Mouse (Mus musculus) heart, embryonic 14.5 days (tissue): ENCODE measurements around the gene Mad2l2. TPM values are rescaled to one million over a fixed set of nuclear protein-coding genes. Genes with fewer than 3 reads are reported as not detected.
A peak's percentile ranks its signal among the peaks of the same experiment; 100 is the strongest.

ENCODE experiments used
- ATAC-seq: fragments of 200-750 bp; cut with Nextera tagmentation; 2 replicates; pipeline ENCODE4 v1.8.0; 2017; ENCODE audit warnings: low read depth, moderate TSS enrichment; ENCODE audit not compliant: insufficient number of reproducible peaks, insufficient read depth, low FRiP score
- H3K27ac ChIP-seq, 2 experiments: fragments of 200-500 bp in 1 of 2; fragments of 300-500 bp in 1 of 2; sonication (generic) in 1 of 2; replicated peaks in 1 of 2; 2 replicates each; pipeline ENCODE4 v1.5.1; 2012 to 2014; ENCODE audit warnings: low read depth in 2 of 2, low read length in 2 of 2, control low read depth in 1 of 2, mild to moderate bottlenecking in 1 of 2, mixed read lengths in 1 of 2; ENCODE audit not compliant: control insufficient read depth in 1 of 2, insufficient read depth in 1 of 2
- H3K27me3 ChIP-seq: fragments of 300-500 bp; sonication (generic); 2 replicates; pipeline ENCODE4 v1.6.1; 2014; ENCODE audit warnings: mild to moderate bottlenecking, low read length, control low read depth; ENCODE audit not compliant: control insufficient read depth, insufficient read depth
- H3K36me3 ChIP-seq: fragments of 300-500 bp; sonication (generic); 2 replicates; pipeline ENCODE4 v1.6.1; 2014; ENCODE audit warnings: mild to moderate bottlenecking, control low read depth, low read length, mixed read lengths; ENCODE audit not compliant: control insufficient read depth, insufficient read depth
- H3K4me1 ChIP-seq, 2 experiments: fragments of 200-500 bp in 1 of 2; fragments of 300-500 bp in 1 of 2; sonication (generic) in 1 of 2; 2 replicates each; pipeline ENCODE4 v1.6.1; 2012 to 2014; ENCODE audit warnings: low read length in 2 of 2, control low read depth in 1 of 2, mixed read lengths in 1 of 2; ENCODE audit not compliant: control insufficient read depth in 2 of 2, insufficient read depth in 2 of 2
- H3K4me2 ChIP-seq: fragments of 300-500 bp; sonication (generic); 2 replicates; pipeline ENCODE4 v1.6.1; 2014; ENCODE audit warnings: mild to moderate bottlenecking, low read length
- H3K4me3 ChIP-seq, 2 experiments: fragments of 200-500 bp in 1 of 2; fragments of 300-500 bp in 1 of 2; sonication (generic) in 1 of 2; 2 replicates each; pipeline ENCODE4 v1.5.1; 2012 to 2014; ENCODE audit warnings: low read length in 2 of 2, mild to moderate bottlenecking in 2 of 2, control low read depth in 1 of 2, low read depth in 1 of 2, moderate library complexity in 1 of 2; ENCODE audit not compliant: control insufficient read depth in 1 of 2, insufficient read depth in 1 of 2
- H3K9ac ChIP-seq: fragments of 300-500 bp; sonication (generic); 2 replicates; pipeline ENCODE4 v1.6.1; 2014; ENCODE audit warnings: mild to moderate bottlenecking, low read length
- H3K9me3 ChIP-seq: fragments of 300-500 bp; sonication (generic); 2 replicates; pipeline ENCODE4 v1.6.1; 2016; ENCODE audit warnings: low read length, control low read depth; ENCODE audit not compliant: control insufficient read depth
- WGBS: fragments of 180-500 bp; shearing (Covaris S2); extraction: QIAGEN DNeasy Blood & Tissue Kit; methylation state at CpG from one replicate; pipeline ENCODE4 v1.1.7; 2014; 5-methylcytosine and 5-hydroxymethylcytosine counted together
- polyA plus RNA-seq: library from polyadenylated mRNA; unstranded; fragments of >200 nt; fragmentation: Nextera tagmentation; extraction: Ambion mirVana; gene quantifications from 2 replicates; pipeline ENCODE4 v1.2.1, GENCODE M21; 2014

The Mad2l2 gene
- polyA plus RNA-seq, 1 experiment from 2014 or later = 40.9 TPM

GRCm38 (mm10) chr4:148166431-148166830 is 36.2 kb downstream of the Mad2l2 start:
- 5% methylated on average over 10 of the region's 10 CpGs for WGBS
- H3K36me3 ChIP-seq = no peaks in the 10 kb centered on the region
- peak overlapping the region; percentile 37; the same call in 1 of the 2 replicates for H3K4me2 ChIP-seq
- no peaks in the 10 kb centered on the region for H3K9me3 ChIP-seq
- H3K4me3 ChIP-seq = no peak overlapping the region
- H3K9ac ChIP-seq = no peak overlapping the region
- peaks cover 3 to 4% of the 10 kb centered on the region in 2 experiments; a peak in 1 of 4 replicates for H3K4me1 ChIP-seq
- ATAC-seq = no peak
- peaks cover 80% of the 10 kb centered on the region for H3K27me3 ChIP-seq
- H3K27ac ChIP-seq = no peak overlapping the region

GRCm38 (mm10) chr4:148166986-148167385 is 36.8 kb downstream of the Mad2l2 start:
- peaks cover 3 to 4% of the 10 kb centered on the region in 2 experiments; a peak in 1 of 4 replicates for H3K4me1 ChIP-seq
- H3K4me2 ChIP-seq = peak overlapping the region; percentile 37; the same call in 1 of the 2 replicates
- H3K9me3 ChIP-seq = no peaks in the 10 kb centered on the region
- H3K27ac ChIP-seq = no peak overlapping the region
- no peak overlapping the region for H3K4me3 ChIP-seq
- no peaks in the 10 kb centered on the region for H3K36me3 ChIP-seq
- peaks cover 80% of the 10 kb centered on the region for H3K27me3 ChIP-seq
- WGBS = 28% methylated on average over 4 of the region's 4 CpGs
- no peak overlapping the region for H3K9ac ChIP-seq
- ATAC-seq = no peak; the same call in 1 of the 2 replicates

GRCm38 (mm10) chr4:148168287-148168686 is 38.1 kb downstream of the Mad2l2 start:
- Histone ChIP-seq H3K4me3 (no peak overlapping the region), H3K27me3 (peaks cover 80% of the 10 kb centered on the region), H3K9ac (no peak overlapping the region), H3K27ac (no peak overlapping the region), H3K36me3 (no peaks in the 10 kb centered on the region), H3K4me2 (no peak overlapping the region), H3K9me3 (no peaks in the 10 kb centered on the region), H3K4me1 (peaks cover 3 to 4% of the 10 kb centered on the region in 2 experiments; a peak in 1 of 4 replicates)
- no peak for ATAC-seq
- WGBS = 22% methylated on average over 7 of the region's 7 CpGs

- no peak overlapping the region for H3K4me2 ChIP-seq
- 14% methylated on average over 15 of the region's 15 CpGs for WGBS
- H3K27ac ChIP-seq = no peak overlapping the region
- peaks cover 82% of the 10 kb centered on the region for H3K27me3 ChIP-seq
- H3K36me3 ChIP-seq = no peaks in the 10 kb centered on the region
- H3K9ac ChIP-seq = 0 out of 2 replicates have a peak overlapping the region, but pooled peaks have one; percentile 4
- H3K4me1 ChIP-seq = 0 out of 4 replicates have a peak, but pooled peaks cover 0 to 1% of the 10 kb centered on the region in 2 experiments
- no peak for ATAC-seq
- no peaks in the 10 kb centered on the region for H3K9me3 ChIP-seq
- H3K4me3 ChIP-seq = no peak overlapping the region
Observed at GRCm38 (mm10) chr4:148169586-148169985, 39.4 kb downstream of the Mad2l2 start.

- Histone ChIP-seq H3K36me3 (no peaks in the 10 kb centered on the region), H3K4me1 (no peaks in the 10 kb centered on the region), H3K4me2 (no peak overlapping the region), H3K27ac (no peak overlapping the region), H3K9me3 (peaks cover 4% of the 10 kb centered on the region; the same call in 1 of the 2 replicates), H3K9ac (no peak overlapping the region), H3K4me3 (no peak overlapping the region), H3K27me3 (peaks cover 82% of the 10 kb centered on the region)
- 2% methylated on average over 2 of the region's 2 CpGs for WGBS
- no peak for ATAC-seq
Observed at GRCm38 (mm10) chr4:148170842-148171241, 40.7 kb downstream of the Mad2l2 start.

GRCm38 (mm10) chr4:148171261-148171660 is 41.1 kb downstream of the Mad2l2 start:
- ATAC-seq = no peak
- no peak overlapping the region for H3K4me3 ChIP-seq
- no peak overlapping the region for H3K9ac ChIP-seq
- no peaks in the 10 kb centered on the region for H3K36me3 ChIP-seq
- no peak overlapping the region for H3K27ac ChIP-seq
- 19% methylated on average over 3 of the region's 3 CpGs for WGBS
- peaks cover 4% of the 10 kb centered on the region; the same call in 1 of the 2 replicates for H3K9me3 ChIP-seq
- H3K27me3 ChIP-seq = peaks cover 82% of the 10 kb centered on the region
- H3K4me2 ChIP-seq = no peak overlapping the region
- no peaks in the 10 kb centered on the region for H3K4me1 ChIP-seq

GRCm38 (mm10) chr4:148173811-148174494 is 43.8 kb downstream of the Mad2l2 start:
- Histone ChIP-seq H3K4me3 (no peak overlapping the region), H3K27ac (no peak overlapping the region), H3K4me2 (no peak overlapping the region), H3K36me3 (no peaks in the 10 kb centered on the region), H3K27me3 (peaks cover 85% of the 10 kb centered on the region), H3K4me1 (no peaks in the 10 kb centered on the region), H3K9me3 (peaks cover 4% of the 10 kb centered on the region; the same call in 1 of the 2 replicates), H3K9ac (no peak overlapping the region)
- 2% methylated on average over 30 of the region's 30 CpGs for WGBS
- ATAC-seq = no peak
